ENCODE assay signal across 10 mouse cellular contexts in the genomic region with DNA sequence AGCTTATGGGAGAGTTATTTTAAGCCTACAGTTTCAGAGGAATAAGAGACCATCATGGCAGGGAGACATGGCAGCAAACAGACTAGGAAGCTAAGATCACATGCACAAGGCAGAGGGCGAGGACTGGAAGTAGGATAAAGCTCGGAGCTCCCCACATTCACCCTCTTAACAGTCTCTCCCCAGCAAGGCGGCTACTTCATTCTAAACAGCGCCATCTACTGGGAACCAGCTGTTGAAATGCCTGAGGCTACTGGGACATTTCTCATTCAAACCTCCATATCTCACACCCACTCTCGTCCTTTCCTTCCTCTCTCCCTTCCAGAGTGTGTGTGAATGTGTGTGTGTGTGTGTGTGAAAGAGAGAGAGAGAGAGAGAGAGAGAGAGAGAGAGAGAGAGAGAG.
DNase-seq lines count a peak whose midpoint lies in the region; ATAC-seq and TF ChIP-seq lines count a peak whose summit lies in the region.
"Had no signal": no experiment of that assay in that cellular context is flagged by ENCODE, and none has a peak within 500 bp of the region (broad histone marks: within the 10 kb centered on the region; RNA-seq: fewer than 3 reads in every experiment).

No protein-coding gene starts in this region.

- H3K9ac ChIP-seq in kidney, postnatal 0 days (ENCODE audit: low read depth, low read length) = no peak overlapping the region
- no peak overlapping the region for H3K9ac ChIP-seq in MEL (ENCODE audit: control insufficient read depth, low read depth, low read length, poor library complexity, severe bottlenecking)
- H3K9ac ChIP-seq: liver, embryonic 13.5 days; neural tube, embryonic 12.5 days had no signal

- H3K4me3 ChIP-seq in kidney, postnatal 0 days (replicated peaks; ENCODE audit: low read depth, low read length) = no peak overlapping the region
- H3K4me3 ChIP-seq in kidney, adult 2 months (ENCODE audit: insufficient read depth, low read depth, low read length) = no peak overlapping the region
- H3K4me3 ChIP-seq in MEL (ENCODE audit: control insufficient read depth in 1 of 2, insufficient read depth in 1 of 2, low read depth in 2 of 2, low read length in 2 of 2) = no peak overlapping the region
- H3K4me3 ChIP-seq: liver, embryonic 13.5 days; neural tube, embryonic 12.5 days had no signal

- no peaks in the 10 kb centered on the region for H3K4me1 ChIP-seq in kidney, postnatal 0 days (replicated peaks; ENCODE audit: insufficient read depth, low read length)
- H3K4me1 ChIP-seq in kidney, adult 2 months (ENCODE audit: control insufficient read depth, insufficient read depth, low read length) = no peaks in the 10 kb centered on the region
- no peaks in the 10 kb centered on the region for H3K4me1 ChIP-seq in MEL (ENCODE audit: control insufficient read depth in 1 of 2, insufficient read depth in 2 of 2, low read length in 2 of 2)
- H3K4me1 ChIP-seq: liver, embryonic 13.5 days; neural tube, embryonic 12.5 days had no signal

- H3K79me2 ChIP-seq in MEL (ENCODE audit: control insufficient read depth, insufficient read depth, low read length, poor library complexity) = no peaks in the 10 kb centered on the region

- H3K4me2 ChIP-seq in kidney, postnatal 0 days (ENCODE audit: low read length) = no peak overlapping the region
- H3K4me2 ChIP-seq: liver, embryonic 13.5 days; neural tube, embryonic 12.5 days had no signal

- no peaks in the 10 kb centered on the region for H3K9me3 ChIP-seq in kidney, postnatal 0 days (replicated peaks; ENCODE audit: low read length)
- H3K9me3 ChIP-seq in MEL (replicated peaks; ENCODE audit: insufficient read depth, low read length) = peaks cover 3% of the 10 kb centered on the region; the same call in 1 of the 2 replicates
- H3K9me3 ChIP-seq: liver, embryonic 13.5 days; neural tube, embryonic 12.5 days had no signal

- H3K27me3 ChIP-seq in kidney, postnatal 0 days (ENCODE audit: insufficient read depth, low read length) = no peaks in the 10 kb centered on the region
- H3K27me3 ChIP-seq in kidney, adult 2 months (replicated peaks; ENCODE audit: control insufficient read depth, insufficient read depth, low read length) = no peaks in the 10 kb centered on the region
- H3K27me3 ChIP-seq in MEL (ENCODE audit: control insufficient read depth in 1 of 2, insufficient read depth in 2 of 2, low read length in 2 of 2) = no peaks in the 10 kb centered on the region
- H3K27me3 ChIP-seq: liver, embryonic 13.5 days; neural tube, embryonic 12.5 days had no signal

- no peak for DNase-seq in cerebellum, adult 11-12 months
- DNase-seq in kidney, postnatal 0 days (ENCODE audit: low spot score) = peak; percentile 27
- no peak for DNase-seq in kidney, adult 2 months
- DNase-seq in MEL (ENCODE audit: low read depth, low spot score) = peak; percentile 3
- peak; percentile 70 for DNase-seq in embryo, embryonic 11 days
- no peak for DNase-seq in natural killer cell, adult 2 months (ENCODE audit: low spot score in 2 of 2)
- DNase-seq in layer of hippocampus, postnatal 14 days (ENCODE audit: low spot score in 2 of 2) = no peak
- DNase-seq: liver, embryonic 13.5 days had no signal

- no peaks in the 10 kb centered on the region for H3K36me3 ChIP-seq in kidney, postnatal 0 days (ENCODE audit: insufficient read depth, low read length)
- no peaks in the 10 kb centered on the region for H3K36me3 ChIP-seq in kidney, adult 2 months (ENCODE audit: control insufficient read depth, insufficient read depth, low read length)
- no peaks in the 10 kb centered on the region for H3K36me3 ChIP-seq in MEL (ENCODE audit: control insufficient read depth in 1 of 2, insufficient read depth in 2 of 2, low read length in 2 of 2)
- H3K36me3 ChIP-seq: liver, embryonic 13.5 days; neural tube, embryonic 12.5 days had no signal

- no peak overlapping the region for H3K27ac ChIP-seq in kidney, postnatal 0 days
- no peak overlapping the region for H3K27ac ChIP-seq in kidney, adult 2 months (ENCODE audit: insufficient read depth, low read depth, low read length)
- H3K27ac ChIP-seq in MEL (ENCODE audit: control insufficient read depth, low read depth, low read length) = no peak overlapping the region
- H3K27ac ChIP-seq: liver, embryonic 13.5 days; neural tube, embryonic 12.5 days had no signal

- no peak for TF ChIP-seq POLR2A in kidney, adult 2 months (IDR thresholded peaks at IDR 0.05; ENCODE audit: low read depth, low read length)
- no peak for TF ChIP-seq POLR2A in MEL (IDR thresholded peaks at IDR 0.05; ENCODE audit: control insufficient read depth in 1 of 2, insufficient read depth in 1 of 2, low read depth in 1 of 2, low read length in 2 of 2, poor library complexity in 1 of 2)

- 0 out of 2 replicates have a peak, but pooled peaks have one; percentile 49 for ATAC-seq in cerebellum, adult (ENCODE audit: insufficient number of reproducible peaks, low FRiP score, low TSS enrichment)
- no peak for ATAC-seq in kidney, postnatal 0 days (replicated peaks; ENCODE audit: low FRiP score, low read depth)

- TF ChIP-seq CTCF in kidney, postnatal 0 days (IDR thresholded peaks at IDR 0.05; ENCODE audit: low read depth) = peak; percentile 58
- no peak; the same call in 1 of the 2 replicates for TF ChIP-seq CTCF in kidney, adult 2 months (conservative IDR thresholded peaks at IDR 0.05; ENCODE audit: insufficient read depth, insufficient read length, low read depth, low read length)
- TF ChIP-seq CTCF in MEL (IDR thresholded peaks at IDR 0.05 in 2 of 3, conservative IDR thresholded peaks at IDR 0.05 in 1 of 3; ENCODE audit: control insufficient read depth in 1 of 3, insufficient read depth in 1 of 3, low read depth in 2 of 3, low read length in 3 of 3, poor library complexity in 1 of 3, severe bottlenecking in 1 of 3) = peak in 2 of 3 experiments; percentile 4 to 18; a peak in 1 of 6 replicates

- 14% methylated on average over 5 of the region's 5 CpGs for WGBS in kidney, postnatal 0 days
- 17% methylated on average over 5 of the region's 5 CpGs for WGBS in kidney, adult 2 months

- TF ChIP-seq RAD21 in MEL (IDR thresholded peaks at IDR 0.05; ENCODE audit: low read depth, low read length) = no peak; the same call in 1 of the 2 replicates

- no peak for TF ChIP-seq EP300 in MEL (IDR thresholded peaks at IDR 0.05; ENCODE audit: low read depth in 1 of 2, low read length in 2 of 2)

TF ChIP-seq in MEL, 35 proteins besides CTCF, POLR2A, EP300 and RAD21:
- TF ChIP-seq POLR2AphosphoS2 (IDR thresholded peaks at IDR 0.05; ENCODE audit: low read length) (no peak), MYB (IDR thresholded peaks at IDR 0.05; ENCODE audit: low read depth, low read length) (no peak), SMC3 (IDR thresholded peaks at IDR 0.05; ENCODE audit: low read depth, low read length) (no peak)

Comparison
In these comparisons a context has a peak if more than half of its experiments do, and no peak if none do; other contexts are left out.
1. DNase-seq: peak in kidney, postnatal 0 days (single experiment), MEL (single experiment) and embryo, embryonic 11 days (single experiment); none in cerebellum, adult 11-12 months (single experiment), kidney, adult 2 months (single experiment), natural killer cell, adult 2 months (0 of 2) and layer of hippocampus, postnatal 14 days (0 of 2).